Mouse (Mus musculus): ENCODE measurements at regions not wholly inside any gene's neighbourhood (a gene's known extent, or its start where the extent isn't known, plus 50 kb on each side); places are given as distances from the start of the nearest gene placed in this dataset.

GRCm38 (mm10) chr15:51485554-51485953 lies 2399.2 kb upstream of the Gm7489 start:
- Histone ChIP-seq H3K9me3 (ENCODE audit: low read length) (no peaks in the 10 kb centered on the region), H3K27me3 (ENCODE audit: insufficient read depth, low read length) (no peaks in the 10 kb centered on the region), H3K4me3 (ENCODE audit: low read depth, low read length) (no peak overlapping the region), H3K4me1 (ENCODE audit: insufficient read depth) (no peaks in the 10 kb centered on the region), H3K9ac (replicated peaks) (no peak overlapping the region), H3K4me2 (ENCODE audit: low read depth, low read length) (no peak overlapping the region), H3K36me3 (replicated peaks; ENCODE audit: insufficient read depth, low read length) (no peaks in the 10 kb centered on the region), H3K27ac (ENCODE audit: low read depth) (no peak overlapping the region)
- DNase-seq (no peak), ATAC-seq (no peak)
- 70% methylated on average over 2 of the region's 2 CpGs for WGBS (ENCODE audit: insufficient replicate concordance)
- TF ChIP-seq EP300 (IDR thresholded peaks at IDR 0.05; ENCODE audit: low read depth) (no peak), CTCF (IDR thresholded peaks at IDR 0.05; ENCODE audit: low read depth) (no peak)

- Histone ChIP-seq H3K4me3 (ENCODE audit: low read depth, low read length) (no peak overlapping the region), H3K9me3 (ENCODE audit: low read length) (no peaks in the 10 kb centered on the region), H3K27me3 (ENCODE audit: insufficient read depth, low read length) (no peaks in the 10 kb centered on the region), H3K4me1 (ENCODE audit: insufficient read depth) (no peaks in the 10 kb centered on the region), H3K9ac (replicated peaks) (no peak overlapping the region), H3K4me2 (ENCODE audit: low read depth, low read length) (no peak overlapping the region), H3K27ac (ENCODE audit: low read depth) (no peak overlapping the region), H3K36me3 (replicated peaks; ENCODE audit: insufficient read depth, low read length) (no peaks in the 10 kb centered on the region)
- ATAC-seq (no peak), DNase-seq (no peak)
- no peak for TF ChIP-seq CTCF (IDR thresholded peaks at IDR 0.05; ENCODE audit: low read depth)
- TF ChIP-seq EP300 (IDR thresholded peaks at IDR 0.05; ENCODE audit: low read depth), result no peak
- 71% methylated on average over 12 of the region's 12 CpGs for WGBS (ENCODE audit: insufficient replicate concordance)
Measured at GRCm38 (mm10) chr15:51502058-51502741, 2382.5 kb upstream of the Gm7489 start.

- ATAC-seq, result no peak
- WGBS (ENCODE audit: insufficient replicate concordance), result 76% methylated on average over 10 of the region's 10 CpGs
Measured at GRCm38 (mm10) chr15:51502742-51503270, 2381.9 kb upstream of the Gm7489 start.

GRCm38 (mm10) chr15:51503341-51503740 lies 2381.4 kb upstream of the Gm7489 start:
- no peaks in the 10 kb centered on the region for H3K9me3 ChIP-seq (ENCODE audit: low read length)
- no peak overlapping the region for H3K4me3 ChIP-seq (ENCODE audit: low read depth, low read length)
- H3K4me1 ChIP-seq (ENCODE audit: insufficient read depth), result no peaks in the 10 kb centered on the region
- ATAC-seq, result no peak
- H3K9ac ChIP-seq (replicated peaks), result no peak overlapping the region
- TF ChIP-seq CTCF (IDR thresholded peaks at IDR 0.05; ENCODE audit: low read depth), result no peak
- TF ChIP-seq EP300 (IDR thresholded peaks at IDR 0.05; ENCODE audit: low read depth), result no peak
- no peak for DNase-seq
- no peak overlapping the region for H3K4me2 ChIP-seq (ENCODE audit: low read depth, low read length)
- H3K36me3 ChIP-seq (replicated peaks; ENCODE audit: insufficient read depth, low read length), result no peaks in the 10 kb centered on the region
- WGBS (ENCODE audit: insufficient replicate concordance), result 67% methylated on average over 7 of the region's 8 CpGs
- no peak overlapping the region for H3K27ac ChIP-seq (ENCODE audit: low read depth)
- H3K27me3 ChIP-seq (ENCODE audit: insufficient read depth, low read length), result no peaks in the 10 kb centered on the region

More at GRCm38 (mm10) chr15:51502742-51503270, 2381.9 kb upstream of the Gm7489 start:
- no peak for DNase-seq
- no peaks in the 10 kb centered on the region for H3K36me3 ChIP-seq (replicated peaks; ENCODE audit: insufficient read depth, low read length)
- no peaks in the 10 kb centered on the region for H3K4me1 ChIP-seq (ENCODE audit: insufficient read depth)
- no peaks in the 10 kb centered on the region for H3K9me3 ChIP-seq (ENCODE audit: low read length)
- no peak overlapping the region for H3K9ac ChIP-seq (replicated peaks)
- H3K27me3 ChIP-seq (ENCODE audit: insufficient read depth, low read length), result no peaks in the 10 kb centered on the region
- no peak overlapping the region for H3K4me3 ChIP-seq (ENCODE audit: low read depth, low read length)
- no peak for TF ChIP-seq EP300 (IDR thresholded peaks at IDR 0.05; ENCODE audit: low read depth)
- TF ChIP-seq CTCF (IDR thresholded peaks at IDR 0.05; ENCODE audit: low read depth), result no peak
- H3K4me2 ChIP-seq (ENCODE audit: low read depth, low read length), result no peak overlapping the region
- H3K27ac ChIP-seq (ENCODE audit: low read depth), result no peak overlapping the region

DNA sequence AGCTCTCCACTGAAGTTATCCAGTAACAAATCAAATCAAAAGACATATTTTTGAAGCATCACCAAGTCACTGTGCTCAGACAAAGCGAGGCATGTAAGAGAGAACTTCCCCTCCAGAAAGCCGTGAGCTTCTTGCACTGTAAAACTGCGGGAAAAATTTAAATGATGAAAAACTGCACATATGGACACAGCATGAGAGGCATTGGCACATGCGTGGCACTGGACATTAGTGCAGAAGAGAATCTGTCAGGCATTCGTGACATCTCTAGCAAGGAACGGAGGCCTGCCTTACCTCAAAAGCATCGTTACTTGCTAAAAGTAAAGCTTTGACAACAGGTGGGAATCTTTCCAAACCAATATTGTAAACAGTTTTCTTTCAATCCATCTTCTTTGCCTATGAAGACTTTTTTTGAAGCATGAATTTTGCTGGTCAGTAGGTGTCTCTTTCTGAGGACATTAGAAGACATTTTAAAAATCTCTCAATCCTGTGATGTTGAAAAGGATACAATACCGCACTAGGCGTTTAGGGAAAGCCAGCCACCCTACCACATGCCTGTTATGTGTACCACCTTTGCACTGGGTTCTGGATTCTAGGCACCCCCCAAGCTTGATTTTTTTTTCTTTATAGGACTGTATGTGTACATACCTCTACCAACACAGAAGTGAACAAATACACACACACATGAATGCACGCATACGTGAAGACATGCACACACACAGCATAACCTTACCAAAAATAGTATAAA lies 2380.5 kb upstream of the Gm7489 start:
- Histone ChIP-seq H3K9me3 (ENCODE audit: low read length) (no peaks in the 10 kb centered on the region), H3K4me3 (ENCODE audit: low read depth, low read length) (no peak overlapping the region), H3K4me1 (ENCODE audit: insufficient read depth) (no peaks in the 10 kb centered on the region), H3K27me3 (ENCODE audit: insufficient read depth, low read length) (no peaks in the 10 kb centered on the region), H3K36me3 (replicated peaks; ENCODE audit: insufficient read depth, low read length) (no peaks in the 10 kb centered on the region), H3K4me2 (ENCODE audit: low read depth, low read length) (no peak overlapping the region), H3K9ac (replicated peaks) (no peak overlapping the region), H3K27ac (ENCODE audit: low read depth) (no peak overlapping the region)
- DNase-seq, result no peak
- WGBS (ENCODE audit: insufficient replicate concordance), result 80% methylated on average over 11 of the region's 11 CpGs
- no peak for ATAC-seq
- TF ChIP-seq EP300 (IDR thresholded peaks at IDR 0.05; ENCODE audit: low read depth) (no peak), CTCF (IDR thresholded peaks at IDR 0.05; ENCODE audit: low read depth) (no peak)

DNA sequence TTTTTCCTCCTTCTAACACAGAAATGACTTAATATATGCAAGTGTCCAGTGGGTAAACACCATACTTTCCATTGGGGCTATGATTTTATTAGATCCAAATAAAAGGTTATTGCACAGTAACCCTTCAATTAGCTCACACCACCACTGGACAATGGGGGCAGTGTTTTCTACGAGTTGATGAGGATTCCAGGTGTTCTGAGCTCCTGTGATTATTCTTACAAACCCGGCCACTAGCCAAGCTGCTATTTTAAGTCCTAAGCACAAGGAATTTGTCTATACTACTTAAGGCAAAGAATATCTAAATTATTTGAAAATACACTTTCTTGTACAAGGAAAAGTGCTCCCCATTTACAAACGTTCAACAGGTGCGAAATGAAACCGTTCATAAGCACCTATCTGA lies 2379.9 kb upstream of the Gm7489 start:
- TF ChIP-seq CTCF (IDR thresholded peaks at IDR 0.05; ENCODE audit: low read depth), result no peak
- TF ChIP-seq EP300 (IDR thresholded peaks at IDR 0.05; ENCODE audit: low read depth), result no peak
- Histone ChIP-seq H3K36me3 (replicated peaks; ENCODE audit: insufficient read depth, low read length) (no peaks in the 10 kb centered on the region), H3K4me3 (ENCODE audit: low read depth, low read length) (no peak overlapping the region), H3K27ac (ENCODE audit: low read depth) (no peak overlapping the region), H3K9ac (replicated peaks) (no peak overlapping the region), H3K9me3 (ENCODE audit: low read length) (no peaks in the 10 kb centered on the region), H3K4me2 (ENCODE audit: low read depth, low read length) (no peak overlapping the region), H3K4me1 (ENCODE audit: insufficient read depth) (no peaks in the 10 kb centered on the region), H3K27me3 (ENCODE audit: insufficient read depth, low read length) (no peaks in the 10 kb centered on the region)
- 74% methylated on average over 5 of the region's 5 CpGs for WGBS (ENCODE audit: insufficient replicate concordance)
- ATAC-seq, result no peak
- no peak for DNase-seq
